Mouse (Mus musculus): ENCODE data around the gene Ocrl. TPM values are rescaled to one million over a fixed set of nuclear protein-coding genes. Genes with fewer than 3 reads are reported as not detected.

Ocrl gene
- total RNA-seq (2014; fragmentation: Nextera tagmentation) = not detected in 2 replicates
- total RNA-seq (2017) = not detected in 2 replicates
- not detected in 2 replicates for polyA plus RNA-seq (2012)

GRCm38 (mm10) chrX:47912306-47912792 is at the start of gene Ocrl:
Gene Ocrl (plus strand): TSS chrX:47912387.
- TF ChIP-seq GATA1 (IDR thresholded peaks at IDR 0.05; ENCODE audit: borderline replicate concordance, low read length) = no peak
- no peak for TF ChIP-seq CTCF (IDR thresholded peaks at IDR 0.05; ENCODE audit: low read depth, low read length)
- no peak for TF ChIP-seq TAL1 (conservative IDR thresholded peaks at IDR 0.05; ENCODE audit: low read depth, low read length)
- no peak for TF ChIP-seq GATA2 (IDR thresholded peaks at IDR 0.05; ENCODE audit: borderline replicate concordance, low read depth, low read length)
- no peak for TF ChIP-seq POLR2AphosphoS5 (IDR thresholded peaks at IDR 0.05; ENCODE audit: insufficient replicate concordance, low read depth, low read length)
- Histone ChIP-seq H3K4me1 (ENCODE audit: insufficient read depth, low read depth, low read length) (no peaks in the 10 kb centered on the region), H3K36me3 (replicated peaks) (no peaks in the 10 kb centered on the region), H3K4me3 (ENCODE audit: low read depth, low read length) (no peak within 1 kb of the TSS), H3K27me3 (ENCODE audit: insufficient read depth, low read length) (no peaks in the 10 kb centered on the region), H3K9me3 (replicated peaks) (no peaks in the 10 kb centered on the region)
- DNase-seq (ENCODE audit: low spot score) (no peak), ATAC-seq (ENCODE audit: extremely low read depth, insufficient number of reproducible peaks, low FRiP score, poor library complexity, severe bottlenecking) (no peak)

DNA sequence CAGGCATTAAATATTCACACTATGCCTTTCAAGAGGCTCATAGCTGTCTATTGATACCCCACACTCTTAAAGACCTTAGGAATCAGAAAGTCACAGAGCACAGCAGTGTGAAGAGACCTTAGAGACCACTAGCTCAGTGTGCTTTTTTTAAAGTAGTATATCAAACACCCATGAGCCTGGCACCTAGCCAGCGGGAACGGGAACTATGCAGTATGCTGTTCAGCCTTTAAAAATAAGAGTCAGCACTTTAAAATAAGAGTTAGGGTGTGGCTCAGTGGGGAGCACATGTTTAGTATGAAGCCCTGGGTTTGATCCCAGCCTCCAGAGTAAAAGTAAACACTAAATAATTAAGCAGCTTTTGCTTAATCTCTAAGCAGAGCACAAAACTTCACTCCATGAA is 32.1 kb upstream of the Ocrl start:
- Histone ChIP-seq H3K36me3 (replicated peaks) (no peaks in the 10 kb centered on the region), H3K9me3 (replicated peaks) (no peaks in the 10 kb centered on the region), H3K4me1 (ENCODE audit: insufficient read depth, low read depth, low read length) (no peaks in the 10 kb centered on the region), H3K27me3 (ENCODE audit: insufficient read depth, low read length) (no peaks in the 10 kb centered on the region), H3K4me3 (ENCODE audit: low read depth, low read length) (no peak overlapping the region)
- no peak for ATAC-seq (ENCODE audit: extremely low read depth, insufficient number of reproducible peaks, low FRiP score, poor library complexity, severe bottlenecking)
- DNase-seq (ENCODE audit: low spot score) = no peak
- TF ChIP-seq POLR2AphosphoS5 (IDR thresholded peaks at IDR 0.05; ENCODE audit: insufficient replicate concordance, low read depth, low read length) (no peak), TAL1 (conservative IDR thresholded peaks at IDR 0.05; ENCODE audit: low read depth, low read length) (no peak), CTCF (IDR thresholded peaks at IDR 0.05; ENCODE audit: low read depth, low read length) (no peak), GATA2 (IDR thresholded peaks at IDR 0.05; ENCODE audit: borderline replicate concordance, low read depth, low read length) (no peak), GATA1 (IDR thresholded peaks at IDR 0.05; ENCODE audit: borderline replicate concordance, low read length) (no peak)

DNA sequence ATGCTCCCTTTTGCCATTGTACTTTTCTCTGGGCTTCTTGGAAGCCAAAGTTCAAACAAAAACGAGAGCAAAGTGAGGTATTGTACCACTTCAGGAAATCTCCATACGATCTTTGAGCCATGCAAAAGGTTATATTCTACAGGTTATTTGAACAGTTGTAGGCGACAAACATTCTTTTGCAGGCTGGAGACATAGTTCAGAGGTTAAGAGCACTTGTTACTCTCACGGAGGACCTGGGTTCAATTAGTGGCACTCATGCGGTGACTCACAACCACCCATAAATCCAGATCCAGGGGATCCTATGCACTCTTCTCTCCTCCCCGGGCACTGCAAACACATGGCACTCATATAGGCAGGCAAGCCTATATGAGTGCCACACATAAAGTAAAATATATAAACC is 29.4 kb upstream of the Ocrl start:
- no peaks in the 10 kb centered on the region for H3K9me3 ChIP-seq (replicated peaks)
- H3K4me3 ChIP-seq (ENCODE audit: low read depth, low read length) = no peak overlapping the region
- no peak for ATAC-seq (ENCODE audit: extremely low read depth, insufficient number of reproducible peaks, low FRiP score, poor library complexity, severe bottlenecking)
- H3K36me3 ChIP-seq (replicated peaks) = no peaks in the 10 kb centered on the region
- no peaks in the 10 kb centered on the region for H3K27me3 ChIP-seq (ENCODE audit: insufficient read depth, low read length)
- TF ChIP-seq POLR2AphosphoS5 (IDR thresholded peaks at IDR 0.05; ENCODE audit: insufficient replicate concordance, low read depth, low read length) = no peak
- no peak for TF ChIP-seq GATA2 (IDR thresholded peaks at IDR 0.05; ENCODE audit: borderline replicate concordance, low read depth, low read length)
- no peak for TF ChIP-seq GATA1 (IDR thresholded peaks at IDR 0.05; ENCODE audit: borderline replicate concordance, low read length)
- DNase-seq (ENCODE audit: low spot score) = no peak
- no peaks in the 10 kb centered on the region for H3K4me1 ChIP-seq (ENCODE audit: insufficient read depth, low read depth, low read length)

GRCm38 (mm10) chrX:47887401-47887800 is 24.8 kb upstream of the Ocrl start:
- no peaks in the 10 kb centered on the region for H3K4me1 ChIP-seq (ENCODE audit: insufficient read depth, low read depth, low read length)
- no peaks in the 10 kb centered on the region for H3K36me3 ChIP-seq (replicated peaks)
- H3K9me3 ChIP-seq (replicated peaks) = no peaks in the 10 kb centered on the region
- TF ChIP-seq POLR2AphosphoS5 (IDR thresholded peaks at IDR 0.05; ENCODE audit: insufficient replicate concordance, low read depth, low read length) = no peak
- no peak overlapping the region for H3K4me3 ChIP-seq (ENCODE audit: low read depth, low read length)
- no peak for DNase-seq (ENCODE audit: low spot score)
- no peaks in the 10 kb centered on the region for H3K27me3 ChIP-seq (ENCODE audit: insufficient read depth, low read length)
- ATAC-seq (ENCODE audit: extremely low read depth, insufficient number of reproducible peaks, low FRiP score, poor library complexity, severe bottlenecking) = no peak

GRCm38 (mm10) chrX:47891243-47891906 is 20.8 kb upstream of the Ocrl start:
- no peak for TF ChIP-seq POLR2AphosphoS5 (IDR thresholded peaks at IDR 0.05; ENCODE audit: insufficient replicate concordance, low read depth, low read length)
- no peak for TF ChIP-seq TAL1 (conservative IDR thresholded peaks at IDR 0.05; ENCODE audit: low read depth, low read length)
- no peak for TF ChIP-seq GATA2 (IDR thresholded peaks at IDR 0.05; ENCODE audit: borderline replicate concordance, low read depth, low read length)
- TF ChIP-seq GATA1 (IDR thresholded peaks at IDR 0.05; ENCODE audit: borderline replicate concordance, low read length) = no peak
- no peaks in the 10 kb centered on the region for H3K36me3 ChIP-seq (replicated peaks)
- no peak for ATAC-seq (ENCODE audit: extremely low read depth, insufficient number of reproducible peaks, low FRiP score, poor library complexity, severe bottlenecking)
- no peak overlapping the region for H3K4me3 ChIP-seq (ENCODE audit: low read depth, low read length)
- no peak for DNase-seq (ENCODE audit: low spot score)
- no peaks in the 10 kb centered on the region for H3K4me1 ChIP-seq (ENCODE audit: insufficient read depth, low read depth, low read length)
- no peaks in the 10 kb centered on the region for H3K9me3 ChIP-seq (replicated peaks)
- no peaks in the 10 kb centered on the region for H3K27me3 ChIP-seq (ENCODE audit: insufficient read depth, low read length)

DNA sequence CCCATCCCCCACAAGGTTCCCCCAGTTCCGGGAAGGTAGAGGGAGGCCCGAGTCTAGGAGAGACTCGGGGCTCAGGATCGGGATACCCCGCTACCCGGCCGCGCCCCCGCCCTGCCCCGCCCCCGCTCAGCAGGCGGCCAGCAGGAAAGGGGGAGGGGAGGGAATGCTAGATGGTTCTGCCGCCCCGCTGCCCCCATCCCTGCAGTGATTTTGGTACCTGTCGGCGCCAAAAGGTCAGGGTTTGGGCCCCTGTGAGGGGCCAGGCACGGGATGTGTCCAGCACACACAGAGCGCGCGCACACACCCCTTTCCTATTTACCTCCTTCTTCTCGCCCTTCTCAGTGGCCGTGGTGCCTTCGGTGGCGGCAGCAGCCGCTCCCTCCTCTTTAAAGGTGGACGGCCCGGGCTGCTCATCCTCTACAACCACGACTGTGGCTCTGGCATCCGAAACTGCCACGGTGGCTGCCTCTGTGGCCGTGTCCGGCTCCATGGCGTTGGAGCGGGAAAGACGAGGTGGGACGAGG is 20.2 kb upstream of the Ocrl start:
- DNase-seq (ENCODE audit: low spot score) (no peak), ATAC-seq (ENCODE audit: extremely low read depth, insufficient number of reproducible peaks, low FRiP score, poor library complexity, severe bottlenecking) (no peak)
- Histone ChIP-seq H3K36me3 (replicated peaks) (no peaks in the 10 kb centered on the region), H3K27me3 (ENCODE audit: insufficient read depth, low read length) (no peaks in the 10 kb centered on the region), H3K4me3 (ENCODE audit: low read depth, low read length) (no peak overlapping the region), H3K9me3 (replicated peaks) (no peaks in the 10 kb centered on the region), H3K4me1 (ENCODE audit: insufficient read depth, low read depth, low read length) (no peaks in the 10 kb centered on the region)
- TF ChIP-seq POLR2AphosphoS5 (IDR thresholded peaks at IDR 0.05; ENCODE audit: insufficient replicate concordance, low read depth, low read length) = no peak
- no peak for TF ChIP-seq CTCF (IDR thresholded peaks at IDR 0.05; ENCODE audit: low read depth, low read length)
- no peak for TF ChIP-seq GATA2 (IDR thresholded peaks at IDR 0.05; ENCODE audit: borderline replicate concordance, low read depth, low read length)
- TF ChIP-seq TAL1 (conservative IDR thresholded peaks at IDR 0.05; ENCODE audit: low read depth, low read length) = no peak
- no peak for TF ChIP-seq GATA1 (IDR thresholded peaks at IDR 0.05; ENCODE audit: borderline replicate concordance, low read length)
